Mouse (Mus musculus): ENCODE measurements around the gene Aldh2. TPM values are rescaled to one million over a fixed set of nuclear protein-coding genes. Genes with fewer than 3 reads are reported as not detected.

Aldh2 gene
- polyA plus RNA-seq, 1 experiment from 2014 or later: 53.3 TPM

GRCm38 (mm10) chr5:121570787-121571186, 22.8 kb downstream of the Aldh2 start:
- Histone ChIP-seq H3K36me3 (ENCODE audit: control insufficient read depth, insufficient read depth, low read length) (no peaks in the 10 kb centered on the region), H3K4me3 (ENCODE audit: low read depth, low read length) (no peak overlapping the region), H3K27ac (ENCODE audit: low read depth, low read length) (no peak overlapping the region), H3K9me3 (ENCODE audit: control insufficient read depth, low read length) (no peaks in the 10 kb centered on the region), H3K27me3 (ENCODE audit: control insufficient read depth, insufficient read depth, low read length) (no peaks in the 10 kb centered on the region), H3K4me1 (ENCODE audit: control insufficient read depth, insufficient read depth, low read length) (no peaks in the 10 kb centered on the region), H3K9ac (ENCODE audit: low read length) (no peak overlapping the region), H3K4me2 (no peak overlapping the region)
- DNase-seq (ENCODE audit: low spot score, missing footprints) (no peak), ATAC-seq (ENCODE audit: low FRiP score) (no peak)
- 95% methylated on average over 1 of the region's 1 CpGs for WGBS

GRCm38 (mm10) chr5:121569881-121570420, 23.7 kb downstream of the Aldh2 start:
- WGBS: 77% methylated on average over 9 of the region's 9 CpGs
- H3K9me3 ChIP-seq (ENCODE audit: control insufficient read depth, low read length): no peaks in the 10 kb centered on the region
- no peak for ATAC-seq (ENCODE audit: low FRiP score)

GRCm38 (mm10) chr5:121566035-121566681, 27.5 kb downstream of the Aldh2 start:
- no peak for ATAC-seq (ENCODE audit: low FRiP score)
- DNase-seq (ENCODE audit: low spot score, missing footprints): no peak
- WGBS: 90% methylated on average over 16 of the region's 16 CpGs
- no peak overlapping the region for H3K9ac ChIP-seq (ENCODE audit: low read length)
- no peaks in the 10 kb centered on the region for H3K9me3 ChIP-seq (ENCODE audit: control insufficient read depth, low read length)
- no peaks in the 10 kb centered on the region for H3K27me3 ChIP-seq (ENCODE audit: control insufficient read depth, insufficient read depth, low read length)
- H3K4me2 ChIP-seq: no peak overlapping the region
- H3K27ac ChIP-seq (ENCODE audit: low read depth, low read length): no peak overlapping the region
- no peak overlapping the region for H3K4me3 ChIP-seq (ENCODE audit: low read depth, low read length)
- no peaks in the 10 kb centered on the region for H3K36me3 ChIP-seq (ENCODE audit: control insufficient read depth, insufficient read depth, low read length)
- H3K4me1 ChIP-seq (ENCODE audit: control insufficient read depth, insufficient read depth, low read length): no peaks in the 10 kb centered on the region

More at GRCm38 (mm10) chr5:121569881-121570420, 23.7 kb downstream of the Aldh2 start:
- DNase-seq (ENCODE audit: low spot score, missing footprints): peak; percentile 84
- Histone ChIP-seq H3K27ac (ENCODE audit: low read depth, low read length) (no peak overlapping the region), H3K9ac (ENCODE audit: low read length) (no peak overlapping the region), H3K4me2 (no peak overlapping the region), H3K4me3 (ENCODE audit: low read depth, low read length) (no peak overlapping the region), H3K4me1 (ENCODE audit: control insufficient read depth, insufficient read depth, low read length) (no peaks in the 10 kb centered on the region), H3K36me3 (ENCODE audit: control insufficient read depth, insufficient read depth, low read length) (no peaks in the 10 kb centered on the region), H3K27me3 (ENCODE audit: control insufficient read depth, insufficient read depth, low read length) (no peaks in the 10 kb centered on the region)

GRCm38 (mm10) chr5:121564468-121564895, 29.1 kb downstream of the Aldh2 start:
- H3K9ac ChIP-seq (ENCODE audit: low read length): 0 out of 2 replicates have a peak overlapping the region, but pooled peaks have one; percentile 13
- peak; percentile 44; the same call in 1 of the 2 replicates for ATAC-seq (ENCODE audit: low FRiP score)
- H3K27me3 ChIP-seq (ENCODE audit: control insufficient read depth, insufficient read depth, low read length): no peaks in the 10 kb centered on the region
- 13% methylated on average over 11 of the region's 11 CpGs for WGBS
- peak; percentile 100 for DNase-seq (ENCODE audit: low spot score, missing footprints)
- no peak overlapping the region for H3K27ac ChIP-seq (ENCODE audit: low read depth, low read length)
- H3K9me3 ChIP-seq (ENCODE audit: control insufficient read depth, low read length): no peaks in the 10 kb centered on the region
- H3K4me1 ChIP-seq (ENCODE audit: control insufficient read depth, insufficient read depth, low read length): no peaks in the 10 kb centered on the region
- no peak overlapping the region for H3K4me3 ChIP-seq (ENCODE audit: low read depth, low read length)
- H3K4me2 ChIP-seq: 0 out of 2 replicates have a peak overlapping the region, but pooled peaks have one; percentile 3
- no peaks in the 10 kb centered on the region for H3K36me3 ChIP-seq (ENCODE audit: control insufficient read depth, insufficient read depth, low read length)

GRCm38 (mm10) chr5:121562436-121562835, 31.2 kb downstream of the Aldh2 start:
- Histone ChIP-seq H3K9ac (ENCODE audit: low read length) (no peak overlapping the region), H3K4me3 (ENCODE audit: low read depth, low read length) (no peak overlapping the region), H3K9me3 (ENCODE audit: control insufficient read depth, low read length) (no peaks in the 10 kb centered on the region), H3K4me2 (no peak overlapping the region), H3K27me3 (ENCODE audit: control insufficient read depth, insufficient read depth, low read length) (no peaks in the 10 kb centered on the region), H3K27ac (ENCODE audit: low read depth, low read length) (no peak overlapping the region), H3K36me3 (ENCODE audit: control insufficient read depth, insufficient read depth, low read length) (no peaks in the 10 kb centered on the region), H3K4me1 (ENCODE audit: control insufficient read depth, insufficient read depth, low read length) (no peaks in the 10 kb centered on the region)
- 88% methylated on average over 3 of the region's 3 CpGs for WGBS
- DNase-seq (ENCODE audit: low spot score, missing footprints): no peak
- ATAC-seq (ENCODE audit: low FRiP score): no peak

GRCm38 (mm10) chr5:121549196-121549595, 44.4 kb downstream of the Aldh2 start:
- no peak for ATAC-seq (ENCODE audit: low FRiP score)
- H3K9me3 ChIP-seq (ENCODE audit: control insufficient read depth, low read length): no peaks in the 10 kb centered on the region
- H3K27me3 ChIP-seq (ENCODE audit: control insufficient read depth, insufficient read depth, low read length): no peaks in the 10 kb centered on the region
- no peak overlapping the region for H3K9ac ChIP-seq (ENCODE audit: low read length)
- no peak for DNase-seq (ENCODE audit: low spot score, missing footprints)
- H3K4me1 ChIP-seq (ENCODE audit: control insufficient read depth, insufficient read depth, low read length): peaks cover 9% of the 10 kb centered on the region
- H3K36me3 ChIP-seq (ENCODE audit: control insufficient read depth, insufficient read depth, low read length): no peaks in the 10 kb centered on the region
- H3K4me3 ChIP-seq (ENCODE audit: low read depth, low read length): no peak overlapping the region
- H3K27ac ChIP-seq (ENCODE audit: low read depth, low read length): no peak overlapping the region
- 83% methylated on average over 7 of the region's 7 CpGs for WGBS
- no peak overlapping the region for H3K4me2 ChIP-seq

GRCm38 (mm10) chr5:121547084-121547483, 46.5 kb downstream of the Aldh2 start:
- H3K4me2 ChIP-seq: no peak overlapping the region
- H3K9ac ChIP-seq (ENCODE audit: low read length): no peak overlapping the region
- 92% methylated on average over 3 of the region's 3 CpGs for WGBS
- H3K4me3 ChIP-seq (ENCODE audit: low read depth, low read length): no peak overlapping the region
- H3K27ac ChIP-seq (ENCODE audit: low read depth, low read length): no peak overlapping the region
- no peaks in the 10 kb centered on the region for H3K36me3 ChIP-seq (ENCODE audit: control insufficient read depth, insufficient read depth, low read length)
- H3K4me1 ChIP-seq (ENCODE audit: control insufficient read depth, insufficient read depth, low read length): peaks cover 15% of the 10 kb centered on the region
- H3K9me3 ChIP-seq (ENCODE audit: control insufficient read depth, low read length): no peaks in the 10 kb centered on the region
- ATAC-seq (ENCODE audit: low FRiP score): no peak
- DNase-seq (ENCODE audit: low spot score, missing footprints): no peak
- H3K27me3 ChIP-seq (ENCODE audit: control insufficient read depth, insufficient read depth, low read length): no peaks in the 10 kb centered on the region

GRCm38 (mm10) chr5:121546530-121546895, 47.1 kb downstream of the Aldh2 start:
- Histone ChIP-seq H3K27ac (ENCODE audit: low read depth, low read length) (no peak overlapping the region), H3K9me3 (ENCODE audit: control insufficient read depth, low read length) (no peaks in the 10 kb centered on the region), H3K4me3 (ENCODE audit: low read depth, low read length) (peak overlapping the region; percentile 100), H3K9ac (ENCODE audit: low read length) (peak overlapping the region; percentile 98), H3K36me3 (ENCODE audit: control insufficient read depth, insufficient read depth, low read length) (no peaks in the 10 kb centered on the region), H3K4me2 (peak overlapping the region; percentile 50), H3K4me1 (ENCODE audit: control insufficient read depth, insufficient read depth, low read length) (peaks cover 15% of the 10 kb centered on the region), H3K27me3 (ENCODE audit: control insufficient read depth, insufficient read depth, low read length) (no peaks in the 10 kb centered on the region)
- DNase-seq (ENCODE audit: low spot score, missing footprints): peak; percentile 89
- WGBS: 40% methylated on average over 6 of the region's 6 CpGs
- ATAC-seq (ENCODE audit: low FRiP score): 0 out of 2 replicates have a peak, but pooled peaks have one; percentile 19

GRCm38 (mm10) chr5:121545793-121546529, 47.7 kb downstream of the Aldh2 start, which contains the start of gene Mapkapk5:
Mapkapk5 (minus strand) TSS chr5:121545905.
- H3K9ac ChIP-seq (ENCODE audit: low read length): peak within 1 kb of the TSS; percentile 98

More at GRCm38 (mm10) chr5:121545793-121546529, 47.7 kb downstream of the Aldh2 start, which contains the start of gene Mapkapk5:
- peak; percentile 100 for DNase-seq (ENCODE audit: low spot score, missing footprints)
- H3K4me2 ChIP-seq: peak within 1 kb of the TSS; percentile 89
- H3K4me1 ChIP-seq (ENCODE audit: control insufficient read depth, insufficient read depth, low read length): peaks cover 15% of the 10 kb centered on the region
- H3K36me3 ChIP-seq (ENCODE audit: control insufficient read depth, insufficient read depth, low read length): no peaks in the 10 kb centered on the region
- WGBS: 2% methylated on average over 55 of the region's 55 CpGs
- H3K27me3 ChIP-seq (ENCODE audit: control insufficient read depth, insufficient read depth, low read length): no peaks in the 10 kb centered on the region
- peak within 1 kb of the TSS; percentile 100 for H3K4me3 ChIP-seq (ENCODE audit: low read depth, low read length)
- H3K9me3 ChIP-seq (ENCODE audit: control insufficient read depth, low read length): no peaks in the 10 kb centered on the region
- peak; percentile 96 for ATAC-seq (ENCODE audit: low FRiP score)
- H3K27ac ChIP-seq (ENCODE audit: low read depth, low read length): peak within 1 kb of the TSS; percentile 93

Data from midbrain, embryonic 11.5 days (tissue).